Mouse (Mus musculus) lung, adult 2 months (tissue): ENCODE results near the gene Il17rb. TPM values are rescaled to one million over a fixed set of nuclear protein-coding genes. Genes with fewer than 3 reads are reported as not detected.

Experiments used
- DNase-seq: peaks from one replicate; pipeline ENCODE4 v3.0.0; 2022
- H3K4me1 ChIP-seq: fragments of 200-500 bp; 2 replicates; pipeline ENCODE4 v1.6.1; 2011; ENCODE audit warnings: low read length; ENCODE audit not compliant: control insufficient read depth, insufficient read depth
- H3K4me3 ChIP-seq: fragments of 200-500 bp; replicated peaks from 2 replicates; pipeline ENCODE3; 2011; ENCODE audit warnings: low read depth, mild to moderate bottlenecking, control low read depth, low read length; ENCODE audit errors: extremely low read depth
- CTCF ChIP-seq: fragments of 200-500 bp; IDR thresholded peaks from 2 replicates; pipeline ENCODE4 v1.5.1; 2011; ENCODE audit warnings: mild to moderate bottlenecking, low read length, control low read depth; ENCODE audit not compliant: insufficient read depth
- POLR2A ChIP-seq: fragments of 200-500 bp; IDR thresholded peaks from 2 replicates; pipeline ENCODE4 v1.6.1; 2011; ENCODE audit warnings: low read depth, mild to moderate bottlenecking, control low read depth, low read length, borderline replicate concordance; ENCODE audit errors: extremely low read depth
- WGBS: fragments of 180-500 bp; shearing (Covaris S2); methylation state at CpG from one replicate; pipeline ENCODE4 v1.1.7; 2018; 5-methylcytosine and 5-hydroxymethylcytosine counted together
- polyA plus RNA-seq: library from polyadenylated mRNA; depleted of rRNA; stranded (reverse); fragments of >200 nt; gene quantifications from 2 replicates; pipeline ENCODE4 v1.2.3, GENCODE M21; 2012; rRNA removed

The Il17rb gene
- polyA plus RNA-seq, 1 experiment = 0.64 TPM

GRCm38 (mm10) chr14:29971993-29972392 is 36.7 kb downstream of the Il17rb start:
- DNase-seq = no peak
- H3K4me3 ChIP-seq = no peak overlapping the region
- TF ChIP-seq POLR2A (no peak), CTCF (no peak)
- 71% methylated on average over 5 of the region's 5 CpGs for WGBS
- H3K4me1 ChIP-seq = peaks cover 9% of the 10 kb centered on the region

DNA sequence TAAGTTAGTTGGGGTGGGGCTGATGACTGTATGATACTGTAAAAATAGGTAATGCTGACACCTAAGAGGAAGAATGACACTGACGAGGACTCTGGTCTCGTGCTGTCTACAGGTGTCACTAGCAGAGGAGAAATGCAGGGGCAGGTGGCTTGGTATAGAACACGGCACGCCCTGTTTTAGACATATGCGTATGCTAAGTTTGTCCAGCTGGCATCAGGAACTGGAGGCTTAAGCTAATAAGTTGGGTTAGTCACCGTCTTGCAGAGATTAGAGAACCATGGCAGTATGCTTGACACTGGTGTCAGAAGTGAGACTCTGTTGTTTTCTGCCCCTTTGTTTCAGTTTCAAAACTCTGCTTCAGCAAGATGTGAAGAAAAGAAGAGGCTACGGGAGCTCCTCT is 37.2 kb downstream of the Il17rb start:
- Histone ChIP-seq H3K4me3 (no peak overlapping the region), H3K4me1 (peaks cover 9% of the 10 kb centered on the region)
- WGBS = 89% methylated on average over 7 of the region's 7 CpGs
- no peak for DNase-seq
- no peak for TF ChIP-seq CTCF
- no peak for TF ChIP-seq POLR2A

DNA sequence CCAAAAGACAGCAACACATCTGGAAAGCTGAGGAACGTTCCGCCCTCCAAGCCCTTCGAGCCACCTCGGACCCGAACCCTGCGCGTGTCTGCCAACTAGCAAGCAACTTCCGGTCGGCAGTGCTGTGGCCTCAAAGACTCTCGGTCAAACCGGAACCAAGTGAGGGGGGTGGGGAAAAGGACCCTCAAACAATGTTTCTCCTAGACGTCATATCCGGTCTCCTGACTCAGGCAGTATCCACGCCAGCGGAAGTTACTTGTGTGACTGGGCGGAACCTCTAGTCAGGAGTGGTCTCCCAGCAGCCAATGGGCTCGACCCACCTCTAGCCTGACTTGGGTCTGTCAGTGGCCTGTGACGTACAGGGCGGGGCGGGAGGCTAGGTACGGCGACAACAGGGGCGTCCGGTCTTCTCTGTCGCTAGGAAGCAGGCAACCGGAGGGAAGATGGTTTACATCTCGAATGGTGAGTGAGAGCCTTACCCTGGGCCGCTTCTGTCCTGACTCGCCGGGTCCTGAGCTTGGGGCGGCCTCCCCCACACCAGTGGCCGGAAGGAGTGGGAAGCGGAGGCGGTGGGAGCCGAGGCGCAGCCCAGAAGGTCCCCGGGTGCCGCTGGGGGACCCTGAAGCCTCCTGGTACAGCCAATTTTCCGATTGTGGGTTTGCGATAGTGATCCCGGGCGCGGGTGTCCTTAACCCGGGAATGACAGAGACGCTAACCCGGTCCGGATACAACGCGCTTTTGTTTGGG is 40.4 kb downstream of the Il17rb start, which contains the start of gene Selenok:
Gene Selenok (plus strand): TSS at position 234 of the 747 bp plus-strand sequence.
- peak within 1 kb of the TSS; percentile 97 for H3K4me3 ChIP-seq
- under 1% methylated on average over 49 of the region's 49 CpGs for WGBS
- DNase-seq = peak; percentile 92
- H3K4me1 ChIP-seq = peaks cover 9% of the 10 kb centered on the region
- TF ChIP-seq POLR2A = peak; percentile 93
- TF ChIP-seq CTCF = no peak

- peak overlapping the region; percentile 69 for H3K4me3 ChIP-seq
- no peak for TF ChIP-seq CTCF
- TF ChIP-seq POLR2A = no peak
- WGBS = 63% methylated on average over 7 of the region's 7 CpGs
Measured at GRCm38 (mm10) chr14:29967611-29968010, 41.1 kb downstream of the Il17rb start.

DNA sequence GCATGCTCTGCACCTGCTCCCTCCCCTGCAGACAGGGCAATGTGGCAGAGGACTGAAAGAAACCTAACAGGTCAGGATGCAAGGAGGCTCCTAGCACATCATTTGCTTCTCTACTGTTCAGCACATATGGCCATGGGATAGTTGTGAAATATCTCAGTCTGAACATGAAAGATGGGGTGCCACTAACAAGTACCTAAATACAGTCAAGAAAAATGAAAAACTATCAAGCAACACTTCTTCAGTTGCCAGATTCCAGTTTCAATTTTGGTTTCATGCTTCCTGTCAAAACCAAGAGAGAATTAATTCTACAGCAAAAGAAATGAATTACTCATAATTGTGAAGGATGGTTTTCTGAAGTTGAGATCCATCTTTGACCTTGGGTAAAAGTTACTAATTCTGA is 51.3 kb downstream of the Il17rb start:
- H3K4me1 ChIP-seq = no peaks in the 10 kb centered on the region
- no peak for DNase-seq
- H3K4me3 ChIP-seq = no peak overlapping the region
- TF ChIP-seq POLR2A (no peak), CTCF (no peak)

More at GRCm38 (mm10) chr14:29967611-29968010, 41.1 kb downstream of the Il17rb start:
- no peak for DNase-seq
- H3K4me1 ChIP-seq = peaks cover 9% of the 10 kb centered on the region

DNA sequence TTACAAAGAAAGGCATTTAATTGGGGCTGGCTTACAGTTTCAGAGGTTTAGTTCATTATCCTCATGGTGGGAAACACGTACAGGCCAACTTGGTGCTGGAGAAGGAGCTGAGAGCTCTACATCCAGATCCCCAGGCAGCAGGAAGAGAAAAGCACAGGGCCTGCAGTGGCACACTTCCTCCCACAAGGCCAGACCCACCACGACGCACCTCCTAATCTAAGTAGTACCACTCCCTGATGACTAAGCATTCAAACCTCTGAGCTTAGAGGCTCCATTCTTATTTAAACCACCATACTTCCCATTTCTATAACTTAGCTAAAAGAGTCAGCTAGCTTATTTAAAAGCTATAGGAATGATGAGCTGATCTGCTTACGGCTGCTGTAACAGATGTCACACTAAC is 57.9 kb downstream of the Il17rb start:
- WGBS = 69% methylated on average over 4 of the region's 4 CpGs
- Histone ChIP-seq H3K4me3 (no peak overlapping the region), H3K4me1 (no peaks in the 10 kb centered on the region)
- DNase-seq = no peak
- TF ChIP-seq CTCF (no peak), POLR2A (no peak)

DNA sequence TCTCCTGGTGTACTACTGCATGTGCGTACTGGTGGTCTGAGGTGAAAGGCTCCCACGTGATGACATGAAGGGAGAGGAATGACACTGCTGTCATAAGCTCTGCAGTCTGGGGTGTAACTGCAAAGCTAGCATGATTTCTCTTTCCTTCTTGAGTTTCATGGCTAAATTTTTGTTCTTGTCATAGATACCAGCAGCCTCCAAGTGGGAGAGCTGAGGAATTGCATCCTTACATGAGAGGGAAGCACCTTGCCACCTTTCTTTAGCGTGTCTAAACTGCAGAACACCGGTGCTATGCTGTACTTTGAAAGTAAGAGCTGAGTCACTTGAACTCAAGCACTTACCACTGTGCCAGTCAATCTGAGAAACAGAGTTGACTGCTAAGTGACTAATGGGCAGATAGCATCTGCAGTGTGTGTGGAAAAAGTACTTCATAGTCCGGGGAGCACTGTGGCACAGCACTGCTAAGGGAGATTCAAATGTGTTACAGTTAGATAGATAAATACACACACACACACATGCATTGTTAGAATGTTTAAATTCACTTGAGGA is 61.9 kb downstream of the Il17rb start:
- Histone ChIP-seq H3K4me3 (no peak overlapping the region), H3K4me1 (no peaks in the 10 kb centered on the region)
- DNase-seq = no peak
- WGBS = 63% methylated on average over 5 of the region's 5 CpGs
- no peak for TF ChIP-seq CTCF
- no peak for TF ChIP-seq POLR2A

Other genes with a start within 250 kb of the Il17rb start
- 31.5 and 49.5 TPM in 2 replicates for gene Selenok, start 40.6 kb downstream of the Il17rb start, polyA plus RNA-seq
- gene Actr8, start 30.6 kb downstream of the Il17rb start, polyA plus RNA-seq = 21.0 and 24.6 TPM in 2 replicates
- gene Chdh, start 127 bp upstream of the Il17rb start, polyA plus RNA-seq = 2.1 and 2.2 TPM in 2 replicates